Mouse (Mus musculus): ENCODE results near the gene Pdlim4. TPM values are rescaled to one million over a fixed set of nuclear protein-coding genes. Genes with fewer than 3 reads are reported as not detected.
"Not testable (repeated sequence)": the region's sequence is repeated elsewhere in the genome, so short reads cannot be mapped to it uniquely, and the experiment has no call there.

Pdlim4 gene
- total RNA-seq, 2 experiments from 2014 or later = 0.33 to 0.77 TPM

DNA sequence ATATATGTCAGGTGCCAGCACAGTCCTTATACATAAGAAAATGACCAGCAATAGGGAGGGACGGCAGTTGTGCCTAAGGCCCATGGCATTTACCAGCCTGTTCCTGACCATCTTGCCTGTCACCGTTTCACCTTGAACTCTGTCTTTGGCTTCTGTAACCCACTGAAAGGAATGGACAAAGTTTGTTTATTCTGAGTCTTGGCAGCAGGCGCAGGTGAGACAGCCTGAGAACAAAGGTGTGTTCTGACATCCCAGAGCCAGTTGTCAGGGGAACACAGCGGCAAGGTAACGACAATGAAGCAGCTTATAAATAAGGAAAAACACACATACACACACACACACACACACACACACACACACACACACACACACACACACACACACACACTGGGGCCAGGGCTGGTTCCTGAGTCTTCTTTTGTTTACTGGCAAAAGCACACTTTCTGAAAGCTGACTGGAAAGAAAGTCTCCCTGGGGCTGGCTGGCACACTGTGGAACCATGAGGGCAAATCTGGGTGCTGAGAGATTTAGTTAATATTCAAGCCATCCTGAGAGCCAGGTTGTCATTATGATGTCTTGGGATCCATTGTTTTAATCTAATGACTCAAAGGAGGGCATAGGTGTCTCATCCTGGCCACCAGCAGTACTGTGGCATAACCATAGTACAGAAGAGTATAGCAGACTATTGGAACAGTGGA lies 47.3 kb downstream of the Pdlim4 start:
- ATAC-seq (ENCODE audit: poor library complexity, severe bottlenecking) = no peak

DNA sequence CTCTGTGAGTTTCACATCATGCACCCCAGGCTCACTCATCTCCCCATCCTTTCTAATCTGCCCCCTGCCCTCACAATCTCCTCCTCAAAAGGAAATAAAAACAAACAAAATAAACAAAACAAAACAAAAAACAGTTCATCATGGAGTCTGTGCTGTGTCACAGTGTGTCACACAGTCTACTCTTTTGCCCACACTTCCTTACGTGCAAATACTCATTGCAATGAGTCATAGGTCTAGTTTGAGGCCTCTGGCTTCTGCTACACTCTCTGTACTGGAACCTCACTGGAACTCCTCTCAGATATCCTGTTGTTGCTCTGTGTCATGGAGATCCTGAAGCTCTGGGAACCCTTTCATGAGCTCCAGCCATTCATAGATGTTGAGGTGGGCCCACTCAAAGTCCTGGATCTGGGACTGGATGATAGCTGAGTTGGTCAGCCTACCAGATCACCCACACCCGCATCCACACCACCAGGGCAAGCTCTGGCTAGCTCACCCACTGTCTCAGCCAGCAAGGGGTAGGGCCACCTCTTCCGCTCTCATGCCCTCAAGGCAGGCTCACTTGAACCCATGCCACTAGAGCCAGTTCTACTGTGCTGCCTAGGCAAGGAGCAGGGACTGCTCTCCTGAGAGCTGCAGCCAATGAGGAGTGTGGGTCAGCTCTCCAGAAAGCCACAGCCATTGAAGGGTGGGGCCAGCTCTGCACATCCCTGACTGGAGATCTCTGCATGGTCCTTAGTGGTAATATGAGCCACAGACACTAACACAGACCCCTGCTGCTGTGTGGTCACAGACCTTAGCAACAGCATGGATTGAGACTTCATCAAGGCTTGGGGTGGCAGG lies 49.7 kb downstream of the Pdlim4 start:
- no peak for ATAC-seq (ENCODE audit: poor library complexity, severe bottlenecking)

DNA sequence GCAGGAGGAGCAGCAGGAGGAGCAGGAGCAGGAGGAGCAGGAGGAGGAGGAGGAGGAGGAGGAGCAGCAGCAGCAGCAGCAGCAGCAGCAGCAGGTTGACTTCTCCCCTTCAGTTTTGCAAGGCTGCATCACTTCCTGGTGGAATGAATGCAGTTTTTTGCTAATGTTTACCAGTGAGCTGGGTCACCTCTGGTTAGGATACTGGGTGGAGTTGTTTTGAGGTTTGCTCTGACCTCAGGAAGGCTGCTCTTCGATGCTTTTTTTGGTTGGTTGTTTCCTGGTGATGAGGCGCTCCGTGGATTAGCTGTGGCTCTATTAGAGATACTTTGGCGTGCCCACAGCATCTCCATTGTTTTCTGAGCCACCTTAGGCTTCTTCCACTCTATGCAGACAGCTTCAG lies 51.2 kb downstream of the Pdlim4 start:
- ATAC-seq (ENCODE audit: poor library complexity, severe bottlenecking) = no peak

DNA sequence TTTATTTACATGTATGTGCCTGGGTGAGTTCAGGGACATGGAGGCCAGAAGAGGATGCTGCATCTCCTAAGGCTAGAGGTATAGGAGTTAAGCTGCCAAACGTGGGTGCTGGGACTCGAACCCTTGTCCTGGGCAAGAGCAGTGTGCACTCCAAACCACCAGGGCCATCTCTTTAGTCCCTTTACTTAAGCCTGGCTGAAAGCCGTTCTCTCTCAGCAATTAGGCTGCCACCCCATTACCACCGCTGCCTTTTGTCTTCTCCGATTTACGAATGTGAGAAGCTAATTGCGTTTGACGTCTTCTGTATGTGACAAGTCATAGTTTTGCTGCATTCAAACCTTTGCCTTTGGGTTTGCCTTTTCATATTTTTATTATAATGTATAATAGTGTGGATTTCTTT lies 52.8 kb downstream of the Pdlim4 start:
- no peak for ATAC-seq (ENCODE audit: poor library complexity, severe bottlenecking)

DNA sequence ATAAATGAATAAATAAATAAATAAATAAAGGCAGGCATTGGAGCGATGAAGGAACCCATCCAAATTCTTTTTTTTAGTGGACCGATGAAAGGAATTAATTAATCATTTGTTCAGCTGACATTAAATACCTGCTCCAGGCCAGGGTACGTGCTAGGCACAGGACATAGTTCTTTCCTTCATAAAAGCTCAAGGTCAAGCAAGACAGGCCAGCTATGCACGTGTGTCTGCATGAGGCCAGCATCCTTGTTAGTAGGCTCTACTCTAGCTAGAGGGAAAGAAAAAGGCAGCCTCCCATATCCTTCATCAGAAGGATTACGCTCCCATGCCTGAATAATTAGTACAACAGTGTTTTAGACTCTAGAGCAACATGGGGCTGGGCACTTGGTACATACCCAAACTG lies 55.9 kb downstream of the Pdlim4 start:
- no peak for ATAC-seq (ENCODE audit: poor library complexity, severe bottlenecking)

DNA sequence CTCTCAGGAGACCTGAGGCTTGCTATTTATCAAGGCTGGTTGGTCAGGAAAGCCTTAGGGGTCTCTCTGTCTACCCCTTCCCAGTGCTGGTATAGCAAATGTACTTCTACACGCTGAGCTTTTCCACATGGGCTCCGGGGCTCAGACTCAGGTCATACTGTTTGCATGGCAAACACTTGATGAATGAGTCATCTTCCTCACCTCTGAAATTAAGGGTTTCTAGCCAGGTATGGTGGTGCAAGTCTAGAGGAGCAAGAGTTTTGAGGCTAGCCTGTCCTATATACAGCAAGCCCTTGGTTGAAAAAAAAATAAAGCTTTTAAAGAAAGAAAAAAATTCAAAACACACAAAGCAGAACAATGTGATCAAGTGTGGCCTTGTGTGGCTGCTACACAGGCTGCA lies 57.6 kb downstream of the Pdlim4 start:
- ATAC-seq (ENCODE audit: poor library complexity, severe bottlenecking) = no peak

DNA sequence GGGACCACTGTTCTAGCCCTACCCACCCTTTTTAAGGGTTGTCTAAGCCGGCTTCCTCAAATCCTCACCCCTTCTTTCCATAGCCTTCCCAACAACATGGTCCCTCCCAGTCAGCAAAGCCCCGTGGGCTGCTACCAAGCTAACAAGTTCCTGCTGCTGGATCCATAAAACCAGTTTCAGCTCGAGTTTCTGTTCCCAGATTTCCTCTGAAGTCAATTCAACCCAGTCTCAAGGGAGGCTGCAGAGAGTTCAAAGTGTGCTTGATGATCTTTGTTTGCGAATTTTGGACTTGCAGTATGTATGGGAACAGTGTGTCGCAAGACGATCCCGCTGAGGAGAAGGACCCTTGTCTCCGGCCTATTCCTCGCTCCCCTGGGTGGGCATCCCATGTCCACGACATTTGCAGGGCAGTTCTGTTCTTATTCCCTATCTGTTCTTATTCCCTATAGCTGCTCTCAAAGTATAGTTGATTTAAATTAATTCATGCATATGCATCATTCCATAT lies 60.3 kb downstream of the Pdlim4 start:
- no peak for ATAC-seq (ENCODE audit: poor library complexity, severe bottlenecking)

DNA sequence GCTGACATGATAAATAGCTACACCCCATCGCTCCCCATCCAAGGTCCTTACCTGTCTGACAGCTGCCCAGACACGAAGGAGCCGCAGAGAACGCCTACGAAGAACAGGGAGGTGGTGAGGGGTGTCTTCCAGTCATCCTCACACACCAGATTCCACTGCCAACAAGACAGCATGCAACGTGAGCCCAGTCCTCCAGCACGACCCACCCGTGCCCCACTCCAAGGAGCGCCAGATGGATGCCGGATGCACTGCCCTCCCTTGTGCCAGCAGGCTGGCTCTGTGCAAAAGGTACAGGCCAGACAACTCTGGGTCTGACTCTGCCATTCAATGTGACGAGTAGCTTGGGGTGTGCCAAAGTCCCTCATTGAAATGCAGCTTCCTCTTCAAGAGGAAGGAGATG lies 61.1 kb downstream of the Pdlim4 start:
- ATAC-seq (ENCODE audit: poor library complexity, severe bottlenecking) = no peak

DNA sequence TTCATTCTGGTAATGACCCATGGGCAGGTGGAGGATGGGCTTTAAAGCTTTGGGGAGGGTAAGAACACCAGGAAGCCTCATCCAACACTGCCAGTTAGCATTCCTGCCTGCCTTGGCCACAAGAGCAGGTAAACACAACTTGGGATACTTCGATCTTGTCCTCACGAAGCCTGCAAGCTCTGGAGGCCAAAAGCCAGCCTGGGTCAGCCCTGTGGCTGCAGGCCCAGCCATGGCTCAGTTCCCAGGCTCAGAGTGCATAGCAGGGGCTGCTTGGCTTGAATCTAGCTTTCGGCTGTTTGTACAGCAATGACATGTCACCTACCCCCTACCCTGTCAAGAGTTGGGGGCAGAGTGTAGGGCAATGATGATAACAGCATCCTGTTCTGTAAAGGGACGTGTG lies 61.9 kb downstream of the Pdlim4 start:
- ATAC-seq (ENCODE audit: poor library complexity, severe bottlenecking) = no peak

DNA sequence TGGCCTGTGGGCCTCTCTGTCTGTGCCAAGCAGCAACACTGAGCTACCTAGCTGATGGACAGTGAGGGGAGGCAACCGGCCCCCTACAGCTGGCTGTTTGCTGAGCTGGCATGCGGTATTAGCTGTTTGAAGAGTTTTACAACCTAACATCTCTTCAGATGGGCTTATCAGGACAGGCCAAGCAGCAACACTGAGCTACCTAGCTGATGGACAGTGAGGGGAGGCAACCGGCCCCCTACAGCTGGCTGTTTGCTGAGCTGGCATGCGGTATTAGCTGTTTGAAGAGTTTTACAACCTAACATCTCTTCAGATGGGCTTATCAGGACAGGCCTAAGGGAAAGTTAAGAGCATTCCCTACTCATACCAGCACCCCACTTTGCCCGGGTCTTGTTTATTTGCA lies 62.5 kb downstream of the Pdlim4 start:
- ATAC-seq (ENCODE audit: poor library complexity, severe bottlenecking) = not testable (repeated sequence)

Other genes with a start within 250 kb of the Pdlim4 start
- gene Gm12216, start 209.8 kb downstream of the Pdlim4 start, total RNA-seq (2015) = 0.25 and 0.84 TPM in 2 replicates
- 0.70 TPM in 1 of 2 replicates, not detected in the other for gene Gm12216, start 209.8 kb downstream of the Pdlim4 start, total RNA-seq (2017)
- 4.7 and 5.5 TPM in 2 replicates for gene Slc22a5, start 177.4 kb downstream of the Pdlim4 start, total RNA-seq (2015)
- 4.6 and 6.6 TPM in 2 replicates for gene Slc22a5, start 177.4 kb downstream of the Pdlim4 start, total RNA-seq (2017)
- 1.3 and 1.5 TPM in 2 replicates for gene Slc22a21, start 88.7 kb downstream of the Pdlim4 start, total RNA-seq (2015)
- gene Slc22a21, start 88.7 kb downstream of the Pdlim4 start, total RNA-seq (2017) = 0.44 and 0.77 TPM in 2 replicates
- 6.8 and 11.0 TPM in 2 replicates for gene Slc22a4, start 40.9 kb downstream of the Pdlim4 start, total RNA-seq (2015)
- 8.0 and 8.5 TPM in 2 replicates for gene Slc22a4, start 40.9 kb downstream of the Pdlim4 start, total RNA-seq (2017)
- gene P4ha2, start 31.1 kb upstream of the Pdlim4 start, total RNA-seq (2015) = not detected in 2 replicates
- not detected in 2 replicates for gene P4ha2, start 31.1 kb upstream of the Pdlim4 start, total RNA-seq (2017)
- gene Csf2, start 180.7 kb upstream of the Pdlim4 start, total RNA-seq (2015) = not detected in 2 replicates
- not detected in 2 replicates for gene Csf2, start 180.7 kb upstream of the Pdlim4 start, total RNA-seq (2017)
- not detected in 2 replicates for gene Il3, start 198.3 kb upstream of the Pdlim4 start, total RNA-seq (2015)
- gene Il3, start 198.3 kb upstream of the Pdlim4 start, total RNA-seq (2017) = not detected in 2 replicates
- gene Acsl6, start 234.8 kb upstream of the Pdlim4 start, total RNA-seq (2015) = 0.31 and 1.3 TPM in 2 replicates
- gene Acsl6, start 234.8 kb upstream of the Pdlim4 start, total RNA-seq (2017) = 0.73 TPM in 1 of 2 replicates, not detected in the other

Measured in megakaryocyte, adult 5-6 weeks (primary cell).